Mouse (Mus musculus) ES-Bruce4 (cell line): Measurements from ENCODE around the gene Clcn2. TPM values are rescaled to one million over a fixed set of nuclear protein-coding genes. Genes with fewer than 3 reads are reported as not detected.

Source experiments
- H3K27ac ChIP-seq: 2 replicates; pipeline ENCODE4 v1.5.1; 2012; ENCODE audit warnings: low read length, inconsistent platforms; ENCODE audit not compliant: insufficient read depth
- H3K27me3 ChIP-seq: 2 replicates; pipeline ENCODE4 v1.6.1; 2012; ENCODE audit warnings: mild to moderate bottlenecking, low read length, inconsistent platforms; ENCODE audit not compliant: control insufficient read depth, poor library complexity, insufficient read depth, severe bottlenecking
- H3K36me3 ChIP-seq: 2 replicates; pipeline ENCODE4 v1.6.1; 2012; ENCODE audit warnings: inconsistent platforms, mild to moderate bottlenecking, low read length, moderate library complexity; ENCODE audit not compliant: control insufficient read depth, poor library complexity, insufficient read depth, severe bottlenecking
- H3K4me1 ChIP-seq: one replicate; pipeline ENCODE4 v1.8.1; 2011; ENCODE audit warnings: low read length; ENCODE audit not compliant: control insufficient read depth, insufficient read depth
- H3K4me3 ChIP-seq: 2 replicates; pipeline ENCODE4 v1.5.1; 2011; ENCODE audit warnings: low read depth, mild to moderate bottlenecking, low read length
- H3K9ac ChIP-seq: 2 replicates; pipeline ENCODE4 v1.6.1; 2012; ENCODE audit warnings: low read depth, mild to moderate bottlenecking, inconsistent platforms; ENCODE audit not compliant: poor library complexity, severe bottlenecking
- H3K9me3 ChIP-seq: replicated peaks from 2 replicates; pipeline ENCODE4 v1.6.1; 2012; ENCODE audit warnings: mild to moderate bottlenecking, low read length, inconsistent platforms; ENCODE audit not compliant: control insufficient read depth, poor library complexity, insufficient read depth, severe bottlenecking
- CTCF ChIP-seq: IDR thresholded peaks from one replicate; pipeline ENCODE4 v1.8.1; 2011; ENCODE audit warnings: low read depth, low read length
- EP300 ChIP-seq: IDR thresholded peaks from 2 replicates; pipeline ENCODE4 v1.6.1; 2011; ENCODE audit warnings: low read depth, low read length; ENCODE audit not compliant: insufficient read depth
- POLR2A ChIP-seq: IDR thresholded peaks from one replicate; pipeline ENCODE4 v1.8.1; 2011; ENCODE audit warnings: low read length; ENCODE audit not compliant: insufficient read depth
- polyA plus RNA-seq: library from polyadenylated mRNA; stranded (reverse); fragments of >200 nt; gene quantifications from 2 replicates; pipeline ENCODE4 v1.2.4, GENCODE M21; 2011; ENCODE audit warnings: low read depth; ENCODE audit not compliant: missing spikeins, insufficient read depth, insufficient read length

Gene Clcn2
- polyA plus RNA-seq, 1 experiment: 8.8 TPM

- Histone ChIP-seq H3K36me3 (0 out of 2 replicates have a peak, but pooled peaks cover 7% of the 10 kb centered on the region), H3K27ac (peak overlapping the region; percentile 51)
Observed at GRCm38 (mm10) chr16:20706407-20707055, 11.0 kb downstream of the Clcn2 start.

GRCm38 (mm10) chr16:20705786-20706185 is 11.8 kb downstream of the Clcn2 start:
- Histone ChIP-seq H3K27me3 (no peaks in the 10 kb centered on the region), H3K36me3 (0 out of 2 replicates have a peak, but pooled peaks cover 5% of the 10 kb centered on the region), H3K4me3 (no peak overlapping the region), H3K9ac (no peak overlapping the region), H3K9me3 (no peaks in the 10 kb centered on the region), H3K4me1 (no peaks in the 10 kb centered on the region), H3K27ac (no peak overlapping the region)
- no peak for TF ChIP-seq CTCF
- no peak for TF ChIP-seq EP300
- no peak for TF ChIP-seq POLR2A

More at GRCm38 (mm10) chr16:20706407-20707055, 11.0 kb downstream of the Clcn2 start:
- H3K9me3 ChIP-seq: no peaks in the 10 kb centered on the region
- H3K9ac ChIP-seq: no peak overlapping the region
- no peak overlapping the region for H3K4me3 ChIP-seq
- no peaks in the 10 kb centered on the region for H3K4me1 ChIP-seq
- TF ChIP-seq EP300 (no peak), CTCF (no peak), POLR2A (no peak)
- H3K27me3 ChIP-seq: no peaks in the 10 kb centered on the region

- 0 out of 2 replicates have a peak, but pooled peaks cover 5% of the 10 kb centered on the region for H3K36me3 ChIP-seq
- H3K9me3 ChIP-seq: no peaks in the 10 kb centered on the region
- TF ChIP-seq POLR2A: no peak
- no peak for TF ChIP-seq EP300
- TF ChIP-seq CTCF: no peak
- no peaks in the 10 kb centered on the region for H3K27me3 ChIP-seq
- H3K4me3 ChIP-seq: no peak overlapping the region
- no peaks in the 10 kb centered on the region for H3K4me1 ChIP-seq
- H3K27ac ChIP-seq: no peak overlapping the region
- no peak overlapping the region for H3K9ac ChIP-seq
Observed at GRCm38 (mm10) chr16:20703699-20704400, 13.7 kb downstream of the Clcn2 start.

- Histone ChIP-seq H3K4me1 (no peaks in the 10 kb centered on the region), H3K36me3 (0 out of 2 replicates have a peak, but pooled peaks cover 5% of the 10 kb centered on the region), H3K27me3 (no peaks in the 10 kb centered on the region), H3K9ac (no peak overlapping the region), H3K27ac (no peak overlapping the region), H3K4me3 (no peak overlapping the region), H3K9me3 (no peaks in the 10 kb centered on the region)
- TF ChIP-seq CTCF (no peak), POLR2A (no peak), EP300 (no peak)
Observed at GRCm38 (mm10) chr16:20703071-20703470, 14.5 kb downstream of the Clcn2 start.

- Histone ChIP-seq H3K36me3 (0 out of 2 replicates have a peak, but pooled peaks cover 5% of the 10 kb centered on the region), H3K4me3 (peak overlapping the region; percentile 66), H3K27me3 (no peaks in the 10 kb centered on the region), H3K27ac (peak overlapping the region; percentile 71), H3K9ac (peak overlapping the region; percentile 54), H3K4me1 (no peaks in the 10 kb centered on the region), H3K9me3 (no peaks in the 10 kb centered on the region)
- TF ChIP-seq CTCF (peak; percentile 65), POLR2A (no peak)
Observed at GRCm38 (mm10) chr16:20702522-20702893, 15.0 kb downstream of the Clcn2 start.
